Mouse (Mus musculus): ENCODE data around the gene Btn1a1.

The Btn1a1 gene

GRCm38 (mm10) chr13:23465600-23466109 is at the start of gene Btn1a1:
Gene Btn1a1, minus strand, starts transcription at chr13:23465901.
- no peak for DNase-seq

- DNase-seq, result no peak
These were observed 49.6 kb upstream of the Btn1a1 start for GRCm38 (mm10) chr13:23515281-23515680.

- DNase-seq, result no peak
These were observed 47.8 kb upstream of the Btn1a1 start for GRCm38 (mm10) chr13:23513517-23513916.

GRCm38 (mm10) chr13:23510127-23510526 is 44.4 kb upstream of the Btn1a1 start:
- DNase-seq, result no peak

- no peak for DNase-seq
These were observed 41.3 kb upstream of the Btn1a1 start for GRCm38 (mm10) chr13:23506819-23507515.

- DNase-seq, result no peak
These were observed 40.6 kb upstream of the Btn1a1 start for GRCm38 (mm10) chr13:23506351-23506750.

GRCm38 (mm10) chr13:23505662-23506345 is 40.1 kb upstream of the Btn1a1 start:
- DNase-seq, result no peak

- peak in 1 of 2 experiments; percentile 32 for DNase-seq
These were observed 38.1 kb upstream of the Btn1a1 start for GRCm38 (mm10) chr13:23503797-23504196.

GRCm38 (mm10) chr13:23502916-23503315 is 37.2 kb upstream of the Btn1a1 start:
- no peak for DNase-seq

- no peak for DNase-seq
These were observed 36.4 kb upstream of the Btn1a1 start for GRCm38 (mm10) chr13:23502031-23502567.

GRCm38 (mm10) chr13:23501511-23501910 is 35.8 kb upstream of the Btn1a1 start:
- DNase-seq, result no peak

- DNase-seq, result peak; percentile 39 to 61
These were observed 34.9 kb upstream of the Btn1a1 start for GRCm38 (mm10) chr13:23500424-23501200.

GRCm38 (mm10) chr13:23499943-23500342 is 34.2 kb upstream of the Btn1a1 start:
- no peak for DNase-seq

- DNase-seq, result no peak
These were observed 33.0 kb upstream of the Btn1a1 start for GRCm38 (mm10) chr13:23498653-23499052.

GRCm38 (mm10) chr13:23497656-23498321 is 32.1 kb upstream of the Btn1a1 start:
- no peak for DNase-seq

- no peak for DNase-seq
These were observed 29.8 kb upstream of the Btn1a1 start for GRCm38 (mm10) chr13:23495526-23495925.

GRCm38 (mm10) chr13:23491990-23492389 is 26.3 kb upstream of the Btn1a1 start:
- no peak for DNase-seq

GRCm38 (mm10) chr13:23491263-23491662 is 25.6 kb upstream of the Btn1a1 start:
- no peak for DNase-seq

- DNase-seq, result no peak
These were observed 25.2 kb upstream of the Btn1a1 start for GRCm38 (mm10) chr13:23490863-23491262.

GRCm38 (mm10) chr13:23488400-23489322 is 23.0 kb upstream of the Btn1a1 start, which contains the start of gene Btn2a2:
Gene Btn2a2, minus strand, starts transcription at chr13:23488857.
- DNase-seq, result peak; percentile 20 to 40

GRCm38 (mm10) chr13:23485271-23485670 is 19.6 kb upstream of the Btn1a1 start:
- DNase-seq, result no peak

Measured in thymus, adult 18-20 months (tissue).